Mouse (Mus musculus) megakaryocyte, adult 5-6 weeks (primary cell): ENCODE results near the gene Cdc37l1. TPM values are rescaled to one million over a fixed set of nuclear protein-coding genes. Genes with fewer than 3 reads are reported as not detected.
A peak's percentile ranks its signal among the peaks of the same experiment; 100 is the strongest.

ENCODE experiments used
- ATAC-seq: 2 replicates; pipeline ENCODE4 v1.8.0; 2016; ENCODE audit warnings: mild to moderate bottlenecking, inconsistent platforms; ENCODE audit not compliant: poor library complexity, severe bottlenecking
- total RNA-seq, 2 experiments: library from RNA; stranded (forward) in 1 of 2; stranded (reverse) in 1 of 2; fragments of 153-499, 151-499 nt in 1 of 2; fragments of 221-1000, 200-1000 nt in 1 of 2; gene quantifications; 2 replicates each; pipeline versions ENCODE4 v1.2.3 to v1.2.4; 2015 to 2017

Cdc37l1 gene
- total RNA-seq, 2 experiments from 2014 or later, result 28.3 to 33.3 TPM

DNA sequence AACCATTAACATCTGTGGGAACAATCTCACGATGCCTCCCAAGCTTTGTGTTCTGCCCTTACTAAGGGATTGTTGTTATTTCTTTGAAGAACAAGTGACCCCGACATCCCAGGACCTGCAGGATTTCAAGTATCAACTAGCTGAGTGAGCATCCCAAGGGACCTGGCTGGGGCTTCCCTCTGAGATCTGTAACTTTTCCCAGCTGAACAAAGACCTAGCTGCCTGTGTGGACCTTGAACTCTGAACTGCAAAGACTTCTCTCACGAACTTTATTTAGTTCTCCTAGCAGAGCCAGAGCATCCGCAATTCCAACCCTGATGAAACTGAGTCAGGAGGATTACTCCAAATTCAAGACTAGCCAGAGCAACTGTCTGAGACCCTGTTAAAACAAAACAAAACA lies 55.2 kb downstream of the Cdc37l1 start:
- ATAC-seq, result no peak

DNA sequence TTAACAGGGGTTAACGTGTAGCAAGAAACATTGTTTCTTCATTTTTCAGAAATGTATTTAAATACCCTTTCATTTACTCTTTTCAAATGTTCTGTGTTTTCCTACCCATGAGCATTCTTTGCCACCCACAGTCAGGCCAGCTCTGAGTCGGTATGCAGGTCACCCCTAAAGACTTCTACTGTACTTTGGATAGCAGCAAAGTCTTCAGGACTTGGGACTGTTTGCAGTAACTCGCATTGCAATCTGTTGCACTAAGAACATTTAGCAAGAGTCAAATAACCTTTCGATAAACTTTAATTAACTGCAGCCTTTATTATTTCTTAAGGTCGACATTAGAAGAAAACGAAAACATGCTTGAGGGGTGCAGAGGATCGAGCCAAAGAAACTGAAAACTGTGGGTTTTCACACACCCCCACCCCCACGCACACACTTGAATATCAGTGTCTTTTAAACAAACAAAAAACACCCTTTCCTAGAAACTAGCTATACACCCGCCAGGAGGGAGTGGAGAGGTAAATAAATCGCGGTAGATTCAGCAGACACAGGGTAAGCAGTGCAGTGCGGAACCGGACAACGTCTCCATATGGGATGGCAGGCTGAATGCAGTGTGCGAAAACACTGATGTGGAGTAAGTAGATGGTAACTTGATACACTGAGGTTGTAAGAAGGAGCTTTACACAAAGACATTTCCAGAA lies 56.0 kb downstream of the Cdc37l1 start:
- no peak for ATAC-seq

DNA sequence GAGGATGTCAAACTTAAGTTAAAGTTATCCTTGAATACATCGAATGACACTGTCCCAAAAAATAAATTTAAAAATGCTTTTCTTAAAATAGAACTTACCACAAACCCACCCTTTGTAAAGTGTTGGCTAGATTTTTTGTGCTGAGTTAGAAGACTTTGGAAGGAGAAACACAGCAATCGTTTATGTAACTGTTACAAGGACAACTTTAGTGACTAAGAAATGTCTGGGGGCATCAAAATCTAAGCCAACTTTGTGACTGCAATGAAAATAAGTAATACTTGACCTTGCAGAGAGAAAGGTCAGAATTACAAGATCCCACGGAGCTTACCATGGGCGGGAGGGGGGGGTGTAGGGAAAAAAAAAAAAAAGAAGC lies 56.8 kb downstream of the Cdc37l1 start:
- no peak for ATAC-seq

DNA sequence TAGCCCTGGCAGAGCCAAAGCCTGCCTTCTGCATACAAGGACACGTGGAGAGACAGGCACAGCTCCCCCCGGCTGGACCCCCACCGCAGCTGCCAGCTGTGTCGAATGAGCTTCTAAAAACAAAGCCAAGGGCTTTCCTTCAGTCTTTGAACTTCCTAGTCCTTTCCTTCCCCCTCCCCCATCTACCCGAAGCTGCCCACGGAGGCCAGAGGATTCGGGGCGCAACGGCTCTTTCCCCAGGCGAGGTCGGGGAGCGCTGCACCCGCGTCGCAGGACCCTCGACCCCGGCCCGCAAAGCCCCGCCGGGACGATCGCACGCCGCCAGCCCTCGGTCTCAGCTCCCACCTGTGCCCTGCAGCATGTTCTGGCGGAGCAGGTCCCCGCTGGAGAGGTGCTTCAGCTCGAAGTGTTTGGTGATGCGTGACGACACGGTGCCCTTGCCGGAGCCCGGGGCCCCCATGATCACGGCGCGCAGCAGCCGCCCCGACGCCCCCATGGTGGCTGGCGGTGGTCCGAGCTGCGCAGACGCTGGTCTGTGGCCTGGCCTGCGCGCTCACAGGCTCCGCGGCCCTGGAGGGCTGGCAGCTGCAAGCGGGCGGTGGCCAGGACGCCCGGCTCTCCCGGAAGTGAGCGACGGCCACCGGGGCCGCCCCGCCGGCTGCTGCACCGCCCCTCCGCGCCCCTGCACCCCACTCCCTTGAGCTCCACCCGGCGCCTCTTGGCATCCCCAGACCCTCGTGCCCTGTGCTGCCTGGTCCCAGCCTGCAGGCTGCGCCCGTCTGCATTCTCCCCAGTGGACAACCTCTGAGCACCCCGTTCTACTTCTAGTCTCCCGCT lies 57.4 kb downstream of the Cdc37l1 start, which contains the start of gene Ak3:
Gene Ak3, minus strand, starts transcription at position 628 of the 837 bp plus-strand sequence.
- ATAC-seq, result peak; percentile 85

DNA sequence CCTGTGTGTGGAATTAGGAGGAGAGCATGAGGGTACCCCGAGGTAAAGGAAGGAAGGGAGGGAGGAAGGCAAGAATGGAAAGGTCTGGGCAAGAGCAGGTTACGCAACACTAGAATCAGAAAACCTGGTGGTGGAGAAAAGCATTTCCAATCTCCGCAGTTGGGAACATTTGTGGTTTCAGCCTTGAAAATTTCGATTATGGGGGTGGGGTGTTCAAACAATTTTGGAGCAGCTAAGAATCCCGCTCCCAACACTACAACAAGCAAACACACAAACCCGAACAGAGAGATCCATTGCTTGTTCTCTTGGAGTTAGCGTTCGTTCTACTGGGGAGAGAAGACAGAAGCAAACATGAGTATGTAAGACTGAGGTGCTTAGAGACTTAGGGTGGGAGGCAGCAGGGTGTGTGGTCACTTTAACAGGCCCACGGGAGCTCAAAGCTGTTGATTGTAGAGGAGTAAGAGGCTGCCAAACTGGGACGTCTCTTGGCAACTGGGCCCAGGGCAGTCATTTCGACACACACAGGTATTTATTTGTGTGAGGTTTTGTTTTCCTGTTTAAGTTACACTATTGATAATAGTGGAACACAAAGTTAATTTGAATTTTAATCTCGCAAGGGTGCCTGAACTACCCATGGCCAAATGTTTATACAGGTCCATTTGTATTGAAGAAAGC lies 59.4 kb downstream of the Cdc37l1 start:
- no peak for ATAC-seq

DNA sequence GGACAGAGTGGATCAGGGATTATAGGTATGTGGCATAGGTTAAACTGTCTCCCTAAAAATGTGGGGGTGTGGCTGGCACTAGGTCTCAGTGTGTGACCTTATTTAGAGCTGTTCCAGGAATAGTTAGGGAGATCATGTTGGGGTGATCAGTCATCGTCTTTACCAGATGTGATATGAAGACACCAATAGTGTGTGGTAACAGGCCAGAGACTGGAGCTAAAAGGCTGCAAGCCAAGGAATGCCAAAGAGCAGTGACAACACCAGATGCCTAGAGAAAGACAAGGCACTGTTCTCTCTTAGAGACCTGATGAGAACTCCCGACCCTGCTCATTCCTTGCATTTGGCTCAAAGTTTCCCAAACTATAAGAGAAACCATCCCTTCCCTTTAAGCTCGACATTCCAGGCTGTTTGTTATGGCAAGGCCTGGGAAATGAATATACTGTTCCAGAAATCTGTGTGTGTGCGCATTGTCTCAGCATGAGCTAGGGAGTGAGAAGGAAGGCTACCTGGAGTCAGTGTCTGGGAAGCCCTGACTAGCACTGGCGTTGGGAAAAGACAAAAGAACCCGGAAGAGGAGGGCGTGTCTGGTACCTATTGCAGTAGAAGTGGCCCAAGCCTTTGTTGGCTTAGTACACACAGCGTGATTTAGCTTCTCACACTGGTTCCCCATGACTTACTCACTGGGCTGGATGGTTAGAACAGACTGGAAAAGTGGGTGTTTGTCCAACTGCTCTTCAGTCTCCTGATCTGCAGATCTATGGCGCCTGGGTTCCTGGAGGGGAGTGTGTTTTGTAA lies 60.2 kb downstream of the Cdc37l1 start:
- ATAC-seq, result no peak

DNA sequence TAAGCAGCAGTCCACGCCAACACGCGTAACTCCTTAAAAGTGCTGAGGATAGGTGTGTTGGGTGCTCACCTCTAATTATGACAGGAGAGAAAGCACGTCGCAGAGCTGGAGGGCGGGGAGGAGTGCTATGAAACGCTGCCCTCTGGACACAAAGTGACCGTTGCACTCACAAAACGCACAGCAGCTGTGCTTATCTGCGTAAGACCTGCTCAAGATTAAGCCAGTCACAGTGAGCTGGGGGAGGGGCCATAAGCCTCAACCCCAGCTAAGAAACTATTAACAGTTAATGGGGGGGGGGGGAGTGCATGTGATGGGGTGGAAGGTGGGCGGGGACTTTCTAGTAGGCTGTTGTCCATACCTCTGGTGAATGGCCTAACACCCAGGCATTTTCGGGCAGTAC lies 62.6 kb downstream of the Cdc37l1 start:
- ATAC-seq, result no peak

DNA sequence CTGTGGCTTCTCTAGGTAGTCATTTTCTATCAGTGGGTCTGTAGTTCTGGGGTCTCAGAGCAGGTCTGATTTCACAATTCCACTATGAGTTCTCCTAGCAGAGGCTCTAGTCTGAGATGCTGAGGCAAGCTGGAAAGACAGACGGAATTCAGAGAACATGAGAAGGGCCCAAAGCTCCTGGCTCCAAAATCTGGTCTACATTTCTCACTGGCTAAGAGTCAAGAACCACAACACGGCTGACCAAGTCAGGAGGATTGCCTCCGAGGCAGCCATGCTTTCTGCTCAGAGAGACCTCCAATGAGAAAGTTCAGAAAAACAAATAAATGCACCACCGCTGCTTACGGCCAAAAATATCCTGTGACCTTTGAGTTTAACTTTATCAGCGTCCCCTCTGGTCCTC lies 64.4 kb downstream of the Cdc37l1 start:
- ATAC-seq, result no peak

DNA sequence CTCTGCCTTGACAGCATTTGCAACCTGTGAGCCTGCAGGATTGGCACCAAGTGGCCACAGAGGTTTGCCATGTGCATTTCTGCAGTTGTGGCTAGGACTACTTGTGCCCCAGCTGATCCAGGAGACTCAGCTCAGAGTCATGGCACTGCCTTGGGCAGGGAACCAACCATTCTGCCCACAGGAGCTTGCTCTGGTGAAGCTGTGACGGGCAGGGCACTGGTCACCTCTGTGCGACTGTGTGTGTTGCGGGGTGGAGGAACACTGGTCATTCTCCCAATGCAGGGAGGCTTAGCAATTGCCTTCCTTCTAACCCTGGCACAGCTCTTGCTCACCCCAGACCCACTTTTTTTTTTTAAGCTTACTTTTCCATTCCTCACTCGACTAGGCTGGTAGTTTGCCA lies 65.3 kb downstream of the Cdc37l1 start:
- no peak for ATAC-seq

DNA sequence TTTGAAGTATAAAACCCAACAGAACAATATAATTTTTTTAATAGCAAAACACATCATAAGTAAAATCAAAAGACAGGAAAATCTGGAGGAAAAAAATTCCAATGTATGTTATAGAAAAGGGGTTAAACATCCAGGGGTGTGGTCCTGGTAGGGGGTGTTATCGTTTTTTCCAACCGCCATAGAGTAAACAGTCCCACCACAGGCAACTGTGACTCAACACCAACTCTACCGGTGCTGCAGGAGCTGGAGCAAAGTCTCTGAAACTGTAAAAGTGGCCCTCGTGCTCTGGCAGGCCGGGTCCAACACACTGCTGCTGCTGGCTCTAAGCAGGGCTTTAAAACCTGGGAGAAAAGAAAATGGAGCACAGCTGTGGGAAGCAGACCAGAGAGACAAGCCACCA lies 68.6 kb downstream of the Cdc37l1 start:
- no peak for ATAC-seq

DNA sequence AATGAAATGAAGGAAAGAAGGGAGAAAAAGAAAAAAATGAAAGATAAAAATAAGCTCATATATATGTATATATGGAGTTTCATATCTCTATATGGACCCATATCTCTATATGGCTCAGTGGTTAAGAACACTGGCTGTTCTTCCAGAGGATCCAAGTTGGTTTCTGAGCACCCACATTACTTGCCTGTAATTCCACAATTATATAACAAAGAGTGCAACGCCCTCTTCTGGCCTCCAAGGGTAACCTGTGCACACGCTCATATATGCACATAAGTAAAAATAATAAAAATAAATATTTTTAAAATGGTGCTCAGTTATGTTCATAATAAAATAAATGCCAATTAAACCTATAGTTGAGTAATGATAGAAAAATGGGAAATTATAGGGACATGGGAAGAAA lies 69.5 kb downstream of the Cdc37l1 start:
- ATAC-seq, result no peak

DNA sequence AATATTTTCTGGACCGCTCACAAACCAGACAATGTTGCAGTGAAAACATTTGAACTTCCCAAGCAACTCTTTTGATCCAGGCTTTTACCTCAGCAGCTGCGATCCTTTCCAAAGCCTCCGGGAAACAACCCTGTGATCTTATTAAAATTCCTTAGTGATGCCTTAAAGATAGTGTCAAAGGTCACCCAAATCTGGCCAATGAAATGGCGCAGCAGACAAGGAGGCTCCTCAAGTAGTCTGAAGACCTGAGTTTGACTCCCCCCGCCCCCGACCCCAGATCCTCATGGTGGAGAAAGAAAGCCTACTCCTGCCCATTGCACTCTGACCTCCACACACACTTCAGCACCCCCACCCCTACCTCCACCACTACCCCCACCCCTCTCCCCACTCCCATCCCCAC lies 70.1 kb downstream of the Cdc37l1 start:
- ATAC-seq, result no peak

DNA sequence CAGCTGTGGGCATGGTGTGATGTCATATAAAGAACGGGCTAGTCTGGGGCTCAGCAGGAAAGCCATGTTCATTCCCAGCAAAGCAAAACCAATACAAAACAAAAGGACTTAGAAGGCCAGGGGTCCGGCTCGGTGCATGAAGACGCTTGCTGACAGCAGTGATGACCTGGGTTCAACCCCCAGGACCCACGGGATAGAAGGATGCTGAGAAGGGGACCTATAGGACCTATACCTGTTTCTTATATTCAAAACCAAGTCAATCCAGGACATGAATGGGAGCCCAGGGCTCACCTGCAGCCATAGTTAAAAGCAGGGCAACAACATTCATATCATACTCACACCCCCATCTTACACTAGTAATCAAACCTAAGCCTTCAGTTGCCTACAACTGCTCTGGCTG lies 72.9 kb downstream of the Cdc37l1 start:
- ATAC-seq, result no peak

DNA sequence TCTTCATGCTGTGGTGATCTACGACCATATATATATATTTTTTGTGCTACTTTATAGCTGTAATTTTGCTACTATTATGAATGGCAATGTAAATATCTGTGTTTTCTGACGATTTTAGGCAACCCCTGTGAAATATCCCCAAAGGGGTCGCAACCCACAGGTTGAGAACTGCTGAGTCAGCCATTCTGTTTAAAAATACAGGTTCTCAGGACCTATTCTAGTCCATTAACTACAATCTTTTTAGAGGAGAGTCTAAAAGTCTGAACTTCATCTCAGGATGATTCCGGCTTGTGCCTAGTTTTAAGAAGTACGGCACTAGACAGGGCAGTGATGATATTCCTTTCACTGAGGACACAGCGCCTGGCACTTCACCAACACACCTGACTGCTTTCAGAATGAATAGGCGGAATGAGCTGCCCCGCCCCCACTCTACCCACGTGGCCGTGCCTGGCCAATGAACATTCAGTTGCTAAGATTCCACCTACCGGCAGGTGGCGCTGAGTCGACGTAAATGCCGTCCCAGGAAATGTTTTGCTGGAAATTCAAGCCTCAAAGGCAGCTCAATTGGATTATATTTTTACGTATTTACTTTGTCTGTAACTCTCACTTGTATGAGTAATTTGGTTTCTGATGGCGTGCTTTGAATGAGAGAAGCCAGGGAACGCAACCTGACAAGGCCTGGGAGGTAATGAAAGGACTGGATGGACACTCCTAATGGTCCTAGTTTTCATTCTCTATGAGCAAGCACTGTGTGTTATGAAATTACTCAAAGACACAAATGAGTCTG lies 73.6 kb downstream of the Cdc37l1 start:
- peak; percentile 85 for ATAC-seq

DNA sequence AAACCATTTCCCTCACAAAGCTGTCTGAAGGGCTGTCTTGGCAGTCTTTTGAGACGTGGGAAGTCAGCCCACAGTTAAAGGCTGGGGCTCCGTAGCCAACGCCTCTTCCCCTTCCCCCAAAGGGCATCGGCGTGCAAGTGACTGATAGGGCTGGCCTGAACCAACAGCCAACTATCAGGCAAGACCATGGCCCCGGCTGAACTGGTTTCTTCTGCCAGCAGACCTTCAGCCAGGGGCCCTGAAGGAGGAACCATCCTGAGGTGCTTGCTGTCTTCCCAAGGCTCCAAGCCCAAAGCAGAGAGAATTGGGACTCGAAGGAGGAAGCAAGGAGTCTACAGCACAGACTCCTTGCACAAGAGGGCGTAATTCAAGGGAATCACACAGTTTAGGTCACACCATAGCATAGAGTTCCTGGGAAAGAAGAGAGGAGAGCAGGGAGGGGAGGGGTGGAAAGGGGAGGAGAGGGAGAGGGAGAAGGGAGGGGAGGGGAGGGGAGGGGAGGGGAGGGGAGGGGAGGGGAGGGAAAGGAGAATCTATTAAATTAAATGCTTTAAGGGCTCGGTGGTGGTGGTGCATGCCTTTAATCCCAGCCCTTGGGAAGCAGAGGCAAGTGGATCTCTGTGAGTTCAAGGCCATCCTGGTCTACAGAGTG lies 74.4 kb downstream of the Cdc37l1 start:
- ATAC-seq, result peak; percentile 49

DNA sequence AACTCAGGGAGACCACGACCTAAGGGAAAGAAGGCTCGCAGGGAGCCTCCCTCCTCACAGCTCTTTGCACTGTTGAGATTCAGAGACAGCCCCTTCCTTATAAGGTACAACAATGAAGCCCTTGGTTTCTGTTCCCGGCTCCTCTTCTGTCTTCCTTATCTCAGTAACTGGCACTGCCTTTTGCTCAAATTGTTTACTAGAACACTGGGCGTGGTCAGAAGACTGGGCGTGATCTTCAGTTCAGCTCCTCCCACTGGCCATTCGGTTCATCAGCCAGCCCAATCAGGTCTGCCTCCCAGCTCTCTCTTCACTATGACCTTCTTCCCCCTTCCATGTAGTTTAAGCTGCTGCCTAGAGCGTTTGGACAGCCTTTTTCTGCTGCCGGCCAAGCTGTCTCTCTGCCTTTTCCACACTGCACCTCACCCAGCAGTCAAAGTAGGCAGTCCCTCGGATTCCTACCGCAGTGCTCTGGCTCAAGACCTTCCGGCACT lies 76.9 kb downstream of the Cdc37l1 start:
- ATAC-seq, result peak; percentile 83

DNA sequence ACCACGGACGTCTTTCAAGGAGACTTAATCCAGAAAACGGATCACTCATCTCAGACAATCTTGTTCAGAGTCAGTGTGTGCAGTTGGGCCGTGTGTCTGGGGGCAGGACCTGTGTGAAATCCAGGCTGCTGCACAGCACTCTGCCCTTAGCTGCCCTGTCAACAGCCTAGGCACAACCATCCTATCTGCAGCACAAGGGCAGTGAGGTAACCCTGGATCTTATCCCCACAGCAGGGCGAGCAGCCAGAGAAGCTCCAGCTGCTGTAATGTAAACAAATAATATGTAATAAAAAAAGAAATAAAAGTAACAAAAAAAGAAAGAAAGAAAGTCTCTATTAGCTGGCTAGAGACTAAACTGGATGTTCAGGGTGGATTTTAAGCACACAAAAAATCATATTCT lies 79.0 kb downstream of the Cdc37l1 start:
- ATAC-seq, result no peak

DNA sequence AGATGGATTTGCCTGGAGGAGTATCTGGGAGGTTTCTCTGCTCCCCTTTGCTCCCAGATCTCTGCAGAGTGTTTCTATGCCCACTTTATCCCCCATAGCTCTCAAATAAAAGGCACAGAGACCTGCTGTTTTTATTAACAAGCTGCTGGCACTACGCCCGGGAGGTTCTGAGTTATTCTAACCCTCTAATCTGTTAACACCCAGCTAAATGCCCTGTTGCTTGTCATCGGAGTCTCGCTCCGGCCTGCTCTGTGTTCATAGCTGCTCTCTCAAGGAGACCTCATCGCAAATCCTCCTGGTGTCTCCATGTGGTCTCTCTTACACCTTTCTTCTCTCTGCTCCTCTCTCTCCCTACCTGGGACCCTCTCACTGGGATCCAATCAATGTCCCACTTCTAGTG lies 84.7 kb downstream of the Cdc37l1 start:
- ATAC-seq, result no peak
